Comparison of ENCODE assay signal across 28 mouse cellular contexts in the genomic region with DNA sequence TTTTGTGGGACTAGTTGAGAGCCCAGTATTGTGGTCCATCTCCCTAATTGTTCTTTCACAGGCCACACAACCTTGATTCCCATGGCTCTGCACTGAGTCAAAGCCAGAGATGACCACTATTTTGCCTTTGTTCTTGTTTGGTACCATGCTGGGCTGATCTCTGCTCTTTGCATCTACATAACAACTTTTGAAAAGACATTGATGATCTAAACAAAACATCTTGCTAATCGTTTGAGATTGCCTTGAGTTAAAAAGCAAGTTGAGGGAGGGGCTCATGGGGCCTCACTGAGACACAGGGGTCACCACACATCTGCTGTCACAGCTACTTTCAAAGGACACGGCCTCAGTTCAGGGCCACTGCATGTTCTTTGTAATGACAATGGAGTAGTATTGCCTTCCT. TPM values are rescaled to one million over a fixed set of nuclear protein-coding genes. Genes with fewer than 3 reads are reported as not detected.
"Had no signal": no experiment of that assay in that cellular context is flagged by ENCODE, and none has a peak within 500 bp of the region (broad histone marks: within the 10 kb centered on the region; RNA-seq: fewer than 3 reads in every experiment).

No protein-coding gene starts in this region.

- DNase-seq: kidney, adult 8-10 months; kidney, postnatal 10 days; kidney, postnatal 36 days; liver; lung, adult 18-20 months; lung, postnatal 10 days; lung, postnatal 36 days; right cerebral cortex, postnatal 25 days; spleen, adult 18-20 months; thymus, adult 18-20 months; thymus, postnatal 36 days had no signal

- ATAC-seq: liver, embryonic 12.5 days; midbrain, embryonic 15.5 days had no signal

- H3K27ac ChIP-seq: kidney, embryonic 15.5 days; limb, embryonic 10.5 days; limb, embryonic 13.5 days; liver, embryonic 12.5 days; liver, embryonic 15.5 days; lung, embryonic 15.5 days; midbrain, embryonic 15.5 days; neural tube, embryonic 12.5 days; neural tube, embryonic 15.5 days; stomach, embryonic 15.5 days had no signal

- H3K9me3 ChIP-seq: kidney, embryonic 15.5 days; limb, embryonic 10.5 days; limb, embryonic 13.5 days; liver, embryonic 12.5 days; liver, embryonic 15.5 days; lung, embryonic 15.5 days; megakaryocyte, embryonic 14.5 days; midbrain, embryonic 15.5 days; neural tube, embryonic 12.5 days; neural tube, embryonic 15.5 days; stomach, embryonic 15.5 days had no signal

- H3K4me3 ChIP-seq: kidney, embryonic 15.5 days; limb, embryonic 10.5 days; limb, embryonic 13.5 days; liver, embryonic 12.5 days; liver, embryonic 15.5 days; lung, embryonic 15.5 days; megakaryocyte, embryonic 14.5 days; midbrain, embryonic 15.5 days; neural tube, embryonic 12.5 days; neural tube, embryonic 15.5 days; stomach, embryonic 15.5 days had no signal

- H3K9ac ChIP-seq: kidney, embryonic 15.5 days; limb, embryonic 13.5 days; liver, embryonic 12.5 days; liver, embryonic 15.5 days; lung, embryonic 15.5 days; midbrain, embryonic 15.5 days; neural tube, embryonic 12.5 days; neural tube, embryonic 15.5 days; stomach, embryonic 15.5 days had no signal

- H3K36me3 ChIP-seq: kidney, embryonic 15.5 days; limb, embryonic 10.5 days; limb, embryonic 13.5 days; liver, embryonic 12.5 days; liver, embryonic 15.5 days; lung, embryonic 15.5 days; midbrain, embryonic 15.5 days; neural tube, embryonic 12.5 days; neural tube, embryonic 15.5 days; stomach, embryonic 15.5 days had no signal

- H3K4me2 ChIP-seq: kidney, embryonic 15.5 days; limb, embryonic 13.5 days; liver, embryonic 12.5 days; liver, embryonic 15.5 days; lung, embryonic 15.5 days; midbrain, embryonic 11.5 days; midbrain, embryonic 15.5 days; neural tube, embryonic 12.5 days; neural tube, embryonic 15.5 days; stomach, embryonic 15.5 days had no signal

- H3K4me1 ChIP-seq: kidney, embryonic 15.5 days; limb, embryonic 10.5 days; limb, embryonic 13.5 days; liver, embryonic 12.5 days; liver, embryonic 15.5 days; lung, embryonic 15.5 days; megakaryocyte, embryonic 14.5 days; midbrain, embryonic 15.5 days; neural tube, embryonic 12.5 days; neural tube, embryonic 15.5 days; stomach, embryonic 15.5 days had no signal

- H3K27me3 ChIP-seq: kidney, embryonic 15.5 days; limb, embryonic 13.5 days; liver, embryonic 12.5 days; liver, embryonic 15.5 days; lung, embryonic 15.5 days; midbrain, embryonic 15.5 days; neural tube, embryonic 12.5 days; neural tube, embryonic 15.5 days; stomach, embryonic 15.5 days had no signal

RNA-seq across cellular contexts. Expression of gene Krt6a, which starts 8.3 kb away (rescaled TPM):
- total RNA-seq: layer of hippocampus, postnatal 14 days; left cerebral cortex, adult 8-10 months; left cerebral cortex, postnatal 14 days had no signal
- polyA plus RNA-seq: liver, embryonic 12.5 days; midbrain, embryonic 11.5 days; testis, adult 2 months had no signal

RNA-seq across cellular contexts. Expression of gene Krt5, which starts 10.3 kb away (rescaled TPM):
- total RNA-seq: left cerebral cortex, adult 8-10 months; left cerebral cortex, postnatal 14 days had no signal

RNA-seq across cellular contexts. Expression of gene Krt6b, which starts 22.3 kb away (rescaled TPM):
- total RNA-seq: layer of hippocampus, postnatal 14 days; left cerebral cortex, adult 8-10 months; left cerebral cortex, postnatal 14 days had no signal
- polyA plus RNA-seq: kidney, embryonic 15.5 days; limb, embryonic 10.5 days; limb, embryonic 13.5 days; liver, embryonic 12.5 days; liver, embryonic 15.5 days; lung, embryonic 15.5 days; midbrain, embryonic 11.5 days; midbrain, embryonic 15.5 days; neural tube, embryonic 12.5 days; neural tube, embryonic 15.5 days; urinary bladder, adult 2 months had no signal

RNA-seq across cellular contexts. Expression of gene Krt71, which starts 40.5 kb away (rescaled TPM):
- total RNA-seq: layer of hippocampus, postnatal 14 days; left cerebral cortex, adult 8-10 months; left cerebral cortex, postnatal 14 days had no signal
- polyA plus RNA-seq: kidney, embryonic 15.5 days; limb, embryonic 10.5 days; limb, embryonic 13.5 days; liver, embryonic 12.5 days; liver, embryonic 15.5 days; lung, embryonic 15.5 days; midbrain, embryonic 11.5 days; neural tube, embryonic 12.5 days; stomach, embryonic 15.5 days; testis, adult 2 months; urinary bladder, adult 2 months had no signal

RNA-seq across cellular contexts. Expression of gene Gm5478, which starts 55.2 kb away (rescaled TPM):
- total RNA-seq: layer of hippocampus, postnatal 14 days; left cerebral cortex, adult 8-10 months; left cerebral cortex, postnatal 14 days had no signal
- polyA plus RNA-seq: kidney, embryonic 15.5 days; limb, embryonic 10.5 days; limb, embryonic 13.5 days; liver, embryonic 12.5 days; liver, embryonic 15.5 days; lung, embryonic 15.5 days; midbrain, embryonic 11.5 days; midbrain, embryonic 15.5 days; neural tube, embryonic 12.5 days; neural tube, embryonic 15.5 days; testis, adult 2 months; urinary bladder, adult 2 months had no signal
